Mouse (Mus musculus) bone marrow, adult 2 months (tissue): ENCODE results near the gene Abcg8.

Experiments
- CTCF ChIP-seq: fragments of 200-500 bp; IDR thresholded peaks from 2 replicates; pipeline ENCODE4 v1.5.1; 2011; ENCODE audit warnings: low read length, control low read depth; ENCODE audit not compliant: control insufficient read depth, insufficient read depth
- POLR2A ChIP-seq: fragments of 200-500 bp; IDR thresholded peaks from 2 replicates; pipeline ENCODE4 v1.6.1; 2011; ENCODE audit warnings: low read depth, mild to moderate bottlenecking, control low read depth, low read length, borderline replicate concordance; ENCODE audit not compliant: control insufficient read depth

GRCm38 (mm10) chr17:84693741-84694140, 17.6 kb downstream of the Abcg8 start:
- TF ChIP-seq POLR2A (no peak), CTCF (no peak)
